Mouse (Mus musculus): Measurements from ENCODE around the gene Spata13. TPM values are rescaled to one million over a fixed set of nuclear protein-coding genes. Genes with fewer than 3 reads are reported as not detected.

The Spata13 gene
- total and polyA plus RNA-seq, 3 experiments, result 0.39 to 1.5 TPM; not detected in 1

GRCm38 (mm10) chr14:60739616-60740015 is 105.8 kb downstream of the Spata13 start:
- peaks cover 0 to 25% of the 10 kb centered on the region in 2 experiments; a peak in 3 of 4 replicates for H3K4me1 ChIP-seq (ENCODE audit: control insufficient read depth in 1 of 2, insufficient read depth in 2 of 2, low read length in 2 of 2)
- no peak overlapping the region for H3K4me3 ChIP-seq (ENCODE audit: control insufficient read depth in 1 of 2, insufficient read depth in 1 of 2, low read depth in 2 of 2, low read length in 2 of 2)
- no peaks in the 10 kb centered on the region for H3K79me2 ChIP-seq (ENCODE audit: control insufficient read depth, insufficient read depth, low read length, poor library complexity)
- no peak overlapping the region for H3K27ac ChIP-seq (ENCODE audit: control insufficient read depth, low read depth, low read length)
- H3K9ac ChIP-seq (ENCODE audit: control insufficient read depth, low read depth, low read length, poor library complexity, severe bottlenecking), result no peak overlapping the region
- no peaks in the 10 kb centered on the region for H3K9me3 ChIP-seq (replicated peaks; ENCODE audit: insufficient read depth, low read length)
- H3K36me3 ChIP-seq (ENCODE audit: control insufficient read depth in 1 of 2, insufficient read depth in 2 of 2, low read length in 2 of 2), result peaks cover 0 to 18% of the 10 kb centered on the region in 2 experiments; a peak in 2 of 4 replicates
- TF ChIP-seq MAFK (IDR thresholded peaks at IDR 0.05; ENCODE audit: borderline replicate concordance, low read depth, low read length) (no peak), MYC (IDR thresholded peaks at IDR 0.05; ENCODE audit: low read depth, low read length) (no peak)
- DNase-seq (ENCODE audit: low read depth, low spot score), result no peak
- no peaks in the 10 kb centered on the region for H3K27me3 ChIP-seq (ENCODE audit: control insufficient read depth in 1 of 2, insufficient read depth in 2 of 2, low read length in 2 of 2)

GRCm38 (mm10) chr14:60740507-60740906 is 106.7 kb downstream of the Spata13 start:
- Histone ChIP-seq H3K4me1 (ENCODE audit: control insufficient read depth in 1 of 2, insufficient read depth in 2 of 2, low read length in 2 of 2) (peaks cover 0 to 25% of the 10 kb centered on the region in 2 experiments; a peak in 3 of 4 replicates), H3K4me3 (ENCODE audit: control insufficient read depth in 1 of 2, insufficient read depth in 1 of 2, low read depth in 2 of 2, low read length in 2 of 2) (no peak overlapping the region), H3K9me3 (replicated peaks; ENCODE audit: insufficient read depth, low read length) (no peaks in the 10 kb centered on the region), H3K27me3 (ENCODE audit: control insufficient read depth in 1 of 2, insufficient read depth in 2 of 2, low read length in 2 of 2) (no peaks in the 10 kb centered on the region), H3K36me3 (ENCODE audit: control insufficient read depth in 1 of 2, insufficient read depth in 2 of 2, low read length in 2 of 2) (peaks cover 0 to 18% of the 10 kb centered on the region in 2 experiments; a peak in 2 of 4 replicates), H3K27ac (ENCODE audit: control insufficient read depth, low read depth, low read length) (no peak overlapping the region), H3K9ac (ENCODE audit: control insufficient read depth, low read depth, low read length, poor library complexity, severe bottlenecking) (no peak overlapping the region), H3K79me2 (ENCODE audit: control insufficient read depth, insufficient read depth, low read length, poor library complexity) (no peaks in the 10 kb centered on the region)
- TF ChIP-seq TBP (IDR thresholded peaks at IDR 0.05; ENCODE audit: low read depth, low read length) (no peak), NRF1 (IDR thresholded peaks at IDR 0.05; ENCODE audit: insufficient read depth, low read depth, low read length, poor library complexity, severe bottlenecking) (no peak), SMC3 (IDR thresholded peaks at IDR 0.05; ENCODE audit: low read depth, low read length) (no peak), CHD2 (IDR thresholded peaks at IDR 0.05; ENCODE audit: low read length) (no peak), POLR2AphosphoS5 (IDR thresholded peaks at IDR 0.05; ENCODE audit: borderline replicate concordance, low read depth, low read length) (no peak), ZNF384 (IDR thresholded peaks at IDR 0.05; ENCODE audit: low read depth, low read length) (no peak), UBTF (IDR thresholded peaks at IDR 0.05; ENCODE audit: borderline replicate concordance, insufficient read depth, low read depth, low read length) (no peak), ZC3H11A (IDR thresholded peaks at IDR 0.05; ENCODE audit: low read depth, low read length) (no peak), JUND (IDR thresholded peaks at IDR 0.05; ENCODE audit: low read depth, low read length) (no peak), EP300 (IDR thresholded peaks at IDR 0.05; ENCODE audit: low read depth in 1 of 2, low read length in 2 of 2) (no peak), ETS1 (IDR thresholded peaks at IDR 0.05; ENCODE audit: low read depth, low read length) (no peak), MAFK (IDR thresholded peaks at IDR 0.05; ENCODE audit: borderline replicate concordance, low read depth, low read length) (no peak), GABPA (IDR thresholded peaks at IDR 0.05; ENCODE audit: low read depth, low read length) (no peak), HCFC1 (IDR thresholded peaks at IDR 0.05; ENCODE audit: low read depth, low read length) (no peak), MYB (IDR thresholded peaks at IDR 0.05; ENCODE audit: low read depth, low read length) (no peak), TAL1 (IDR thresholded peaks at IDR 0.05; ENCODE audit: low read length) (no peak), BHLHE40 (IDR thresholded peaks at IDR 0.05; ENCODE audit: borderline replicate concordance, low read depth, low read length) (no peak), KAT2A (conservative IDR thresholded peaks at IDR 0.05; ENCODE audit: low read depth, low read length) (no peak), USF1 (IDR thresholded peaks at IDR 0.05; ENCODE audit: low read depth, low read length) (no peak)
- no peak for DNase-seq (ENCODE audit: low read depth, low spot score)

Measured in MEL (cell line).